Mouse (Mus musculus): Measurements from ENCODE around the gene Kdm5c.

Gene Kdm5c

GRCm38 (mm10) chrX:152306224-152306623 lies 73.4 kb downstream of the Kdm5c start:
- DNase-seq: no peak

GRCm38 (mm10) chrX:152307371-152307770 lies 74.6 kb downstream of the Kdm5c start:
- no peak for DNase-seq

GRCm38 (mm10) chrX:152307942-152308341 lies 75.1 kb downstream of the Kdm5c start:
- DNase-seq: peak in 1 of 2 experiments; percentile 8

GRCm38 (mm10) chrX:152320535-152320934 lies 87.7 kb downstream of the Kdm5c start:
- no peak for DNase-seq

DNA sequence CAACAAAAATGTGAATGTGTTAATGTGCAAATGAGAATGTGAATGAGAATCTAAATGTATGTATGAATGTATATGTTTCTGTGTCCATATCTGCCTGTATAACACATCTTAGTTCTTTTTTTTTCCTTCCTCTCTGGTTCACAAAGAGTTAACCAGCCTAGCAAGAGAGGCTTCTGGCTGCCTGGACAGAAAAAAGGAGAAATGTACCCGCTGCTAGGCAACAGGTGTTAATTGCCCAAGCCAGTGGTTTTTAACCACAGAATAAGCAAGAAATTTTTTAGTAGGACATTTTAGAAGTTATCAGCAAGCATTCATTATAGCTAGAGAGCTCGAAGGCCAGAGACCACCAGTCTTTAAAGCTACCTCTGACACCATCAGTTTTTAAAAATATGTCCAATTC lies 90.0 kb downstream of the Kdm5c start:
- DNase-seq: no peak

GRCm38 (mm10) chrX:152323584-152323983 lies 90.8 kb downstream of the Kdm5c start:
- DNase-seq: no peak
